Mouse (Mus musculus) liver, adult 2 months (tissue): ENCODE measurements around the gene Usp39.

ENCODE experiments used
- CTCF ChIP-seq: fragments of 200-500 bp; IDR thresholded peaks from 2 replicates; pipeline ENCODE4 v1.5.1; 2011; ENCODE audit warnings: low read depth, low read length, control low read depth
- POLR2A ChIP-seq: fragments of 200-500 bp; IDR thresholded peaks from 2 replicates; pipeline ENCODE4 v1.6.1; 2011; ENCODE audit warnings: low read length, control low read depth; ENCODE audit not compliant: insufficient read depth; ENCODE audit errors: extremely low read depth

- TF ChIP-seq POLR2A: no peak
- TF ChIP-seq CTCF: no peak
These were observed 449 bp downstream of the Usp39 start for GRCm38 (mm10) chr6:72344396-72345073.
